Mouse (Mus musculus) urinary bladder, adult 2 months (tissue): Measurements from ENCODE around the gene Orc6. TPM values are rescaled to one million over a fixed set of nuclear protein-coding genes. Genes with fewer than 3 reads are reported as not detected.

ENCODE experiments used
- polyA plus RNA-seq: library from polyadenylated mRNA; depleted of rRNA; stranded (reverse); fragments of >200 nt; gene quantifications from 2 replicates; pipeline ENCODE4 v1.2.3, GENCODE M21; 2012; rRNA removed

Orc6 gene
- polyA plus RNA-seq, 1 experiment: 31.3 TPM

Other genes with a start within 250 kb of the Orc6 start
- 38.9 and 54.7 TPM in 2 replicates for gene Fbxw9, start 239.6 kb upstream of the Orc6 start, polyA plus RNA-seq
- gene Gm5741, start 231.7 kb upstream of the Orc6 start, polyA plus RNA-seq: 0.43 and 1.2 TPM in 2 replicates
- gene Dhps, start 227.9 kb upstream of the Orc6 start, polyA plus RNA-seq: 41.0 and 47.1 TPM in 2 replicates
- 95.6 and 103 TPM in 2 replicates for gene Wdr83os, start 218.9 kb upstream of the Orc6 start, polyA plus RNA-seq
- gene Wdr83, start 218.3 kb upstream of the Orc6 start, polyA plus RNA-seq: 35.8 and 45.7 TPM in 2 replicates
- gene Man2b1, start 216.4 kb upstream of the Orc6 start, polyA plus RNA-seq: 72.9 and 74.8 TPM in 2 replicates
- 3.9 and 4.3 TPM in 2 replicates for gene Zfp791, start 176.5 kb upstream of the Orc6 start, polyA plus RNA-seq
- not detected in 2 replicates for gene Cks1brt, start 147.7 kb upstream of the Orc6 start, polyA plus RNA-seq
- gene Olfr371, start 73.6 kb upstream of the Orc6 start, polyA plus RNA-seq: not detected in 2 replicates
- 92.0 and 94.3 TPM in 2 replicates for gene Vps35, start 170 bp downstream of the Orc6 start, polyA plus RNA-seq
- gene Mylk3, start 86.7 kb downstream of the Orc6 start, polyA plus RNA-seq: 0.21 and 0.22 TPM in 2 replicates
- 16.4 TPM in 2 replicates for gene 4921524J17Rik, start 133.2 kb downstream of the Orc6 start, polyA plus RNA-seq
- 29.5 and 31.1 TPM in 2 replicates for gene Gpt2, start 192.9 kb downstream of the Orc6 start, polyA plus RNA-seq